Mouse (Mus musculus) gastrocnemius, adult 8-10 months (tissue): ENCODE results near the gene AY074887. TPM values are rescaled to one million over a fixed set of nuclear protein-coding genes. Genes with fewer than 3 reads are reported as not detected.
"Not testable (repeated sequence)": the region's sequence is repeated elsewhere in the genome, so short reads cannot be mapped to it uniquely, and the experiment has no call there.

Source experiments
- DNase-seq, 2 experiments: peaks; one replicate each; pipeline ENCODE4 v3.0.0; 2022; ENCODE audit warnings: low spot score in 2 of 2
- total RNA-seq, 4 experiments: library from RNA; stranded (reverse); gene quantifications; 2 replicates each; pipeline ENCODE4 v1.2.4; 2022

Gene AY074887
- total RNA-seq, result not detected

GRCm38 (mm10) chr9:54950575-54951321 lies at the start of gene AY074887, which contains the start of gene Psma4:
TSS of gene AY074887 (minus strand) at chr9:54950998.
TSS of gene Psma4 (plus strand) at chr9:54950790.
- DNase-seq, result peak; percentile 80 to 84

- no peak for DNase-seq
Observed at GRCm38 (mm10) chr9:54995645-54996044, 44.8 kb upstream of the AY074887 start.

- DNase-seq, result no peak
Observed at GRCm38 (mm10) chr9:54994381-54994780, 43.6 kb upstream of the AY074887 start.

GRCm38 (mm10) chr9:54990362-54990761 lies 39.6 kb upstream of the AY074887 start:
- no peak for DNase-seq

- DNase-seq, result no peak
Observed at GRCm38 (mm10) chr9:54982401-54982800, 31.6 kb upstream of the AY074887 start.

- DNase-seq, result no peak
Observed at GRCm38 (mm10) chr9:54981291-54982191, 30.7 kb upstream of the AY074887 start.

- DNase-seq, result no peak
Observed at GRCm38 (mm10) chr9:54980674-54981073, 29.9 kb upstream of the AY074887 start, which contains the start of gene Chrna5. TSS of gene Chrna5 (plus strand) at chr9:54980880.

- no peak for DNase-seq
Observed at GRCm38 (mm10) chr9:54969972-54970637, 19.3 kb upstream of the AY074887 start.

GRCm38 (mm10) chr9:54963669-54964068 lies 12.9 kb upstream of the AY074887 start:
- no peak for DNase-seq

- no peak for DNase-seq
Observed at GRCm38 (mm10) chr9:54961059-54961458, 10.3 kb upstream of the AY074887 start.

- not testable (repeated sequence) for DNase-seq
Observed at GRCm38 (mm10) chr9:54950162-54950561, 636 bp downstream of the AY074887 start.

- peak; percentile 7 to 12 for DNase-seq
Observed at GRCm38 (mm10) chr9:54949465-54949864, 1.3 kb downstream of the AY074887 start.

- DNase-seq, result no peak
Observed at GRCm38 (mm10) chr9:54946256-54946655, 4.5 kb downstream of the AY074887 start.

GRCm38 (mm10) chr9:54944467-54944866 lies 6.3 kb downstream of the AY074887 start:
- no peak for DNase-seq

GRCm38 (mm10) chr9:54942071-54942470 lies 8.7 kb downstream of the AY074887 start:
- no peak for DNase-seq

GRCm38 (mm10) chr9:54932379-54932778 lies 18.4 kb downstream of the AY074887 start:
- DNase-seq, result no peak

- DNase-seq, result no peak
Observed at GRCm38 (mm10) chr9:54931765-54932164, 19.0 kb downstream of the AY074887 start.

- DNase-seq, result no peak
Observed at GRCm38 (mm10) chr9:54930741-54931140, 20.1 kb downstream of the AY074887 start.

GRCm38 (mm10) chr9:54919946-54920345 lies 30.9 kb downstream of the AY074887 start:
- no peak for DNase-seq

GRCm38 (mm10) chr9:54918781-54919180 lies 32.0 kb downstream of the AY074887 start:
- no peak for DNase-seq

GRCm38 (mm10) chr9:54918191-54918590 lies 32.6 kb downstream of the AY074887 start:
- no peak for DNase-seq
